Mouse (Mus musculus) testis, adult 2 months (tissue): ENCODE results near the gene Sos1. TPM values are rescaled to one million over a fixed set of nuclear protein-coding genes. Genes with fewer than 3 reads are reported as not detected.

Experiments used
- H3K27ac ChIP-seq: fragments of 200-500 bp; 2 replicates; pipeline ENCODE4 v1.5.1; 2012; ENCODE audit warnings: low read depth, low read length; ENCODE audit not compliant: control insufficient read depth, insufficient read depth
- H3K27me3 ChIP-seq: fragments of 200-500 bp; 2 replicates; pipeline ENCODE4 v1.6.1; 2012; ENCODE audit warnings: mild to moderate bottlenecking, low read length, moderate library complexity; ENCODE audit not compliant: control insufficient read depth, insufficient read depth
- H3K36me3 ChIP-seq: fragments of 200-500 bp; 2 replicates; pipeline ENCODE4 v1.6.1; 2012; ENCODE audit warnings: mild to moderate bottlenecking, low read length; ENCODE audit not compliant: control insufficient read depth, insufficient read depth
- H3K4me1 ChIP-seq: fragments of 200-500 bp; 2 replicates; pipeline ENCODE4 v1.6.1; 2012; ENCODE audit warnings: low read length; ENCODE audit not compliant: control insufficient read depth, insufficient read depth
- H3K4me3 ChIP-seq: fragments of 200-500 bp; 2 replicates; pipeline ENCODE4 v1.5.1; 2012; ENCODE audit warnings: low read depth, mild to moderate bottlenecking, low read length, moderate library complexity, mixed read lengths; ENCODE audit not compliant: control insufficient read depth
- CTCF ChIP-seq: fragments of 200-500 bp; IDR thresholded peaks from 2 replicates; pipeline ENCODE4 v1.5.1; 2012; ENCODE audit warnings: low read depth, mild to moderate bottlenecking, inconsistent platforms, low read length, moderate library complexity; ENCODE audit not compliant: control insufficient read depth, insufficient read depth, insufficient replicate concordance
- POLR2A ChIP-seq: fragments of 200-500 bp; IDR thresholded peaks from 2 replicates; pipeline ENCODE4 v1.6.1; 2012; ENCODE audit warnings: low read depth, mild to moderate bottlenecking, inconsistent platforms, low read length, moderate library complexity; ENCODE audit not compliant: control insufficient read depth
- polyA plus RNA-seq: library from polyadenylated mRNA; depleted of rRNA; stranded (reverse); fragments of >200 nt; gene quantifications from 2 replicates; pipeline ENCODE4 v1.2.3, GENCODE M21; 2012

Gene Sos1
- polyA plus RNA-seq, 1 experiment, result 2.8 TPM

DNA sequence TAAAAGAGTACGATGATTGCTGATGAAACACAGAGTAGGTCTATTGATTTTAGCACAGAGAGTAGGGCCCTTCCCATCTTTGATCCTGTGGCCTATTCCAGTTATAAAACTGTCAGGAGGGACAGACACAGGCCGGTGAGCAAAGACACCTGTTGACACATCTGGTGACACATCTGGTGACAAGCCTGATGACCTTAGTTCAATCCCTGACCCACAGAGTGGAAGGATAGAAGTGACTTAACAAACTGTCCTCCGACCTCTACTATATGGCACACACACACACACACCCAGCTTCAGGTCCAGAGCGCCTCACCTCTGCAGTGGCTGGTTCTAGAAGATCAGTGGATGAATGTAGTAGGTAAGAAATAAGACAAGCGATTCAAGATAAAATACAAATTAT lies 33.8 kb downstream of the Sos1 start:
- H3K36me3 ChIP-seq, result peaks cover 6% of the 10 kb centered on the region
- TF ChIP-seq CTCF (no peak), POLR2A (no peak)
- H3K27ac ChIP-seq, result no peak overlapping the region
- H3K27me3 ChIP-seq, result no peaks in the 10 kb centered on the region
- H3K4me3 ChIP-seq, result no peak overlapping the region
- no peaks in the 10 kb centered on the region for H3K4me1 ChIP-seq

DNA sequence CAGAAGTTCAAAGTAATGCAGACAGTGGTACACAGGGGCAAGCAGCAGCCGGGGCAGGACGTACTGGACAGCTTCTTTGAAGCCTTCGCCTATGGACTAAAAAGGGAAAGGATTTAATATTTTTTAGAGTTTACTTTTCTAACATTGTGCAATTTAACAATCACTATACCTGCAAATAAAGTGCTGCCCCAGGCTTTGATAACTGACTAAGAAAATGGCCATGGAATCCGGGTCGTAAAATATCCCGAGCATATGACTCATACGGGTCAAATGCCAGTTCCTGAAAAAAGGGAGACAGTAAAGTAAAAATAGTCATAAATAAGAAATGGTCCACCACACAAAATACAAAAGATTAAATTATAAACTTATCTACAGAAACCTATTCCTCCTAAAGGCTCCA lies 34.8 kb downstream of the Sos1 start:
- peaks cover 4% of the 10 kb centered on the region for H3K36me3 ChIP-seq
- TF ChIP-seq POLR2A (no peak), CTCF (no peak)
- H3K27ac ChIP-seq, result no peak overlapping the region

DNA sequence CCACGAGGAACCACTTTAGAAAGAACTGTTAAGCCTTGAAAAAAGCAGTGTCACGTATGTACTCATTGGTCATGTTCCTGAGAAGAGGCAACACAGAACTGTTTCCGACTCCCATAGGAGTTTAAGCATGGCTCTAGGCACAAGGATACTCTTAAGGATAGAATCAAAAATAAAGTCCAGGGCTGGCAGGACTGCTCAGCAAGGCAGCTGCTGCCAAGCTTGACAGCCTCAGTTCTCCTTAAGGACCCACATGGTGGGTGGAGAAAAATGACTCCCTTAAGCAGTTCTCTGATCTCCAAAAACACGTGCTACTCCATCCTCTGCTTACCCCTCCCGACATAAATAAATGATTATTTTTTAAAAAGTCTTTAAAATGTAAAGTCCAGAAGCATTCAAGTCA lies 44.6 kb downstream of the Sos1 start:
- Histone ChIP-seq H3K27ac (no peak overlapping the region), H3K36me3 (no peaks in the 10 kb centered on the region; the same call in 1 of the 2 replicates)
- no peak for TF ChIP-seq POLR2A
- no peak for TF ChIP-seq CTCF

More for the DNA sequence above, 34.8 kb downstream of the Sos1 start:
- Histone ChIP-seq H3K4me1 (no peaks in the 10 kb centered on the region), H3K27me3 (no peaks in the 10 kb centered on the region), H3K4me3 (no peak overlapping the region)

DNA sequence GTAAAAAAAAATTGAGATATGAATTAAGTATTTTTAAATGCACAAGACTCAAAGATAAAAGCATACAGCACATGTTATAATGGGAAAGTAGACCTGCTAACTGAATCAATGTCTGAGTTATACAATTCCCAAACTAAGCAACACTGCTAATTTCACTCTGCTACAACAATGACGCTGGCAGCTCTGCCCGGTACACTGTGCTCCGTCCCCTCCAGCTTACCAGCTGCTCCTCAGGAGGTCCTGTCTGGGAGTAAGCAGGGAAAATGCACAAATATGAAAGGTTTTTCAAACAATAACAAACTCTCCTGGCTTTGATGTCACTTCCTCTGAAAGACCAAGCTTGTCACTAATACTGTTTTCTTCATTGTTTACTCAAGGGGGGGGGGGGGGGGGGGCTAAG lies 45.8 kb downstream of the Sos1 start:
- no peaks in the 10 kb centered on the region for H3K4me1 ChIP-seq
- H3K36me3 ChIP-seq, result no peaks in the 10 kb centered on the region; the same call in 1 of the 2 replicates
- H3K27ac ChIP-seq, result no peak overlapping the region
- no peak overlapping the region for H3K4me3 ChIP-seq
- no peaks in the 10 kb centered on the region for H3K27me3 ChIP-seq
- no peak for TF ChIP-seq CTCF
- TF ChIP-seq POLR2A, result no peak

More for the DNA sequence above, 44.6 kb downstream of the Sos1 start:
- Histone ChIP-seq H3K4me3 (no peak overlapping the region), H3K27me3 (no peaks in the 10 kb centered on the region), H3K4me1 (no peaks in the 10 kb centered on the region)

DNA sequence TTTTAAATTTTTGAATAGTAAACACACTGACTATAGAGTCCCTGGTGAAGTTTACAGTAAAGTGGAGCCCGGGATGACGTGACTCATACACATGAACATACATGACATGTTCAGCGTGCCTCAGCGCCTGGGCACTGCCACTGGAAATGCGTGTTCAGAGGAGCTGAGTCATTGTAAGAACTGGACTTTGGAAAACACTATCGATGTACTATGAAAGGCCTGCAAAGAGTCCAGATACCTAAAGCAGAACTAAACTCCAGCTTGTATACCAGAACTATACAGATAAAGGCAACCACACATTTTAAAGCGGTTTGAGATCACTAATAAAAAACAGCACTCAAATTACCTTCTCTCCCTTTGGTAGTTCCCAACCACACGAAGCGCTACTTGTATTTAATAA lies 48.3 kb downstream of the Sos1 start:
- Histone ChIP-seq H3K27ac (no peak overlapping the region), H3K4me1 (no peaks in the 10 kb centered on the region), H3K36me3 (no peaks in the 10 kb centered on the region; the same call in 1 of the 2 replicates), H3K27me3 (no peaks in the 10 kb centered on the region), H3K4me3 (no peak overlapping the region)
- TF ChIP-seq CTCF (no peak), POLR2A (no peak)

DNA sequence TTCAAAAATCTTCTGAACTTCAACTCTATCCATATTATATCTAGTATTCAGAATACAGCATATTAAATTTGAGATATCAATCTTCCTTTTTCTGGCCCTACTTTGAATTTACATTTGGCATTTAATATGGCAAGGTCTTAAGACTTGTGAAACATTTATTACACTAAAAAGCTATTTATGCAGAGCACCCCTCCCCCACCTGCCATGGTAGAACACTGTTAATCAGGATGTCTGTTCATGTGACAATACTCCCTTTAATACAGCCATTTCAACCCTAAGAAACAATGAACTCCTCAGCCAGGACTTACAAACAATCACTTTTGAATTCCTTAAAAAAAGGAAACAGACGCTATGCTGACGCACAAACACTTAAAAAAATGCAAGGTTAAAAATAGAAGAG lies 52.3 kb downstream of the Sos1 start:
- no peak overlapping the region for H3K4me3 ChIP-seq

DNA sequence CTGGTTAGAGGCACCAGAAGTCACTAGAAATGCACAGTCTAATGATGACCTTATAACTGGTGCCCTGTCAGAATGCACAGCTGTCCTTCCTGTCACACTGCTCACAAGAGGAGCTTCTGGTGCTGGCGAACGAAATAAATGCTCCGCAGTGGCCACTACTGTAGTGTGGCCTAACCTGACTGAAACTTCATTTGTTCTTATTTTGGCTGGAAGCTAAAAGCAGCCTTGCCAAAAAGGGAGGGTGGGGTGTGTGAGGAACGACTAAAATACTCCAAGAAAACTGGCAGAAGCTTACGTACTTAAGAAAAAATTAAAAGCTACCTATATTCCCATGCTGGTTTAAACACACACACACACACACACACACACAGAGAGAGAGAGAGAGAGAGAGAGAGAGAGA lies 53.4 kb downstream of the Sos1 start:
- Histone ChIP-seq H3K36me3 (no peaks in the 10 kb centered on the region; the same call in 1 of the 2 replicates), H3K27me3 (no peaks in the 10 kb centered on the region), H3K4me1 (no peaks in the 10 kb centered on the region), H3K4me3 (no peak overlapping the region), H3K27ac (no peak overlapping the region)
- no peak for TF ChIP-seq POLR2A
- TF ChIP-seq CTCF, result no peak

More for the DNA sequence above, 52.3 kb downstream of the Sos1 start:
- TF ChIP-seq POLR2A, result no peak
- Histone ChIP-seq H3K27ac (no peak overlapping the region), H3K4me1 (no peaks in the 10 kb centered on the region), H3K27me3 (no peaks in the 10 kb centered on the region), H3K36me3 (no peaks in the 10 kb centered on the region; the same call in 1 of the 2 replicates)

DNA sequence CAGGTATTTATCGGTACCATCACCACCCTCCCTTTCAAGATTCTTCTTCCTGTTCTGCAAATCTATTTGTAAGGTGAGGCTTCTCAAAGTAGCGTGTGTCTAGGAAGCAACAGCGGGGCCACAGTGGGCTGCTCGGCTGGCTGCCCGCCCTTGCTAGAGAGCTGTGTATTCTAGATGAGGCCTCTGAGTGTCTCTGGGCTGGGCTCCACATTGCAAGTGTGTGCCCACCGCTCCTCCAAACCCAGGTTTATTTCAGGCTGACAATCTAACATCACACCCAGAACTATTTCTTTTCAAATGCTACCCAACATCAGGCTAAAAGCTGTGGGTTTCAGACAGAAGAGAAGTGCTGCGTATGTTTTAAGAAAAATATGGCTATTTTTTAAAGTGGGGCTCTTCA lies 54.1 kb downstream of the Sos1 start:
- Histone ChIP-seq H3K4me1 (no peaks in the 10 kb centered on the region), H3K36me3 (no peaks in the 10 kb centered on the region; the same call in 1 of the 2 replicates), H3K27ac (no peak overlapping the region), H3K4me3 (no peak overlapping the region), H3K27me3 (no peaks in the 10 kb centered on the region)
- no peak for TF ChIP-seq POLR2A
- TF ChIP-seq CTCF, result no peak
